Mouse (Mus musculus) CD8-positive naive resting alpha-beta T cell, adult 57 days (primary cell): ENCODE data around the gene Nrip1. TPM values are rescaled to one million over a fixed set of nuclear protein-coding genes. Genes with fewer than 3 reads are reported as not detected.

Experiments
- total RNA-seq: library from RNA; stranded (reverse); gene quantifications from one replicate; pipeline ENCODE4 v1.2.4, GENCODE M21; 2023

Gene Nrip1
- total RNA-seq, result 57.1 TPM

GRCm38 (mm10) chr16:76373671-76374091 lies at the start of gene Nrip1:
Gene Nrip1, minus strand, starts transcription at chr16:76373827.

